Mouse (Mus musculus): ENCODE results near the gene Evc. TPM values are rescaled to one million over a fixed set of nuclear protein-coding genes. Genes with fewer than 3 reads are reported as not detected.
A peak's percentile ranks its signal among the peaks of the same experiment; 100 is the strongest.

The Evc gene
- polyA plus RNA-seq, 1 experiment from 2014 or later, result 23.6 TPM

DNA sequence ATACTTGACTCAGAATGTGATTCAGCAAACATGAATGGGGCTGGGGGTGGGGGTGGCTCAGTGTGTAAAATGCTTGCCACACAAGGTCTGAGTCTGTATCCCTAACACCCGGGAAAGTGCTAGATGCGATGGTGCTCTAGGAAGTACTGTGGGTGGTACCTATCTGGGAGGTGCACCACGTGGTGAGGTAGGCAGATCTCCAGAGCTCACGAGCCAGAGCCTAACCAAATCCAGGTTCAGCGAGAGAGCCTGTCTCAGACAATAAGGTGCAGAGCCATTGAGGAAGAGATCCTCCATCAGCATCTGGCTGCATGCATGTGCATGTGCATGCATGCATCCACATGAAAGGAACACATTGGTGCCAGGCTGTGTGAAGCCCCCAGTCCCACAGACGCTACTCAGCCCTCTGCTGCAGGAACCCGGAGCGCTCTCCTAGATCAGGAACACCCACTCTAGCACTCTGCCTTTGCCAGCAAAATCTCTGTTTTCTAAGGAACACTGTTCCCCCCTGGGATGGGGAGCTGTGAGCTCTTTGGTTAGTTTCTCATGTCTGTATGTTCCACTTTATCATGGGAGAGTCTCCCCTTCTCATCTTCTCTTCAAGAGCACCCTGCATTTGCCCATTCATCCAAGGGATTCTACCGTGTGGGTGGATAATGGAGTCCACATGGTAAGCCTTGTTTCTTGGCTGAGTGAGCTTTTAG, 84.4 kb downstream of the Evc start:
- Histone ChIP-seq H3K36me3 (no peaks in the 10 kb centered on the region), H3K4me1 (0 out of 2 replicates have a peak, but pooled peaks cover 2% of the 10 kb centered on the region), H3K4me3 (replicated peaks) (no peak overlapping the region), H3K27ac (replicated peaks) (no peak overlapping the region), H3K4me2 (replicated peaks) (no peak overlapping the region), H3K9me3 (replicated peaks) (no peaks in the 10 kb centered on the region), H3K9ac (no peak overlapping the region), H3K27me3 (peaks cover 3% of the 10 kb centered on the region; the same call in 1 of the 2 replicates)
- ATAC-seq (ENCODE audit: insufficient number of reproducible peaks, low FRiP score, low TSS enrichment, low read depth), result no peak
- WGBS, result 68% methylated on average over 9 of the region's 9 CpGs

DNA sequence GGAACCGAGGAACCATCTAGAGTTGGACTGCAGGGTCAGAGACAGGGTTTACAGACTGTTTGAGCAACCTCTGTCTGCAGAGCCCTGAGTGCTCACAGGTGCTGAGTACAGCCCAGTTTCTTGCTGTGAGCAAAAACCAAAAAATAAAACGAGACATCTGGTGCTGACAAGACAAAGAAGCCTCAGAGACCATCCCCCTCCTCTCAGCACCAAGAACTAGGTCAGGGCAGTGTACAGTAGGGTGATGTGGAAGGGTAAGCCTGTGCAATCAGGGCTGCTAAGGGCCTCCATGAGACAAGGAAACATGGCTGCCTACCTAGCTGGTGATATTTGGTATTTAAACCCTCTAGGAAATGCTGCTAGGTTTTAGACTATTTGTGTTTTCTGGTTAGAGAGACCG, 85.1 kb downstream of the Evc start:
- Histone ChIP-seq H3K9me3 (replicated peaks) (no peaks in the 10 kb centered on the region), H3K27me3 (peaks cover 6% of the 10 kb centered on the region), H3K9ac (no peak overlapping the region), H3K4me3 (replicated peaks) (no peak overlapping the region), H3K36me3 (no peaks in the 10 kb centered on the region), H3K4me1 (no peaks in the 10 kb centered on the region), H3K4me2 (replicated peaks) (no peak overlapping the region), H3K27ac (replicated peaks) (no peak overlapping the region)
- 65% methylated on average over 3 of the region's 3 CpGs for WGBS
- ATAC-seq (ENCODE audit: insufficient number of reproducible peaks, low FRiP score, low TSS enrichment, low read depth), result no peak

GRCm38 (mm10) chr5:37248870-37249269, 87.8 kb downstream of the Evc start:
- no peak for ATAC-seq (ENCODE audit: insufficient number of reproducible peaks, low FRiP score, low TSS enrichment, low read depth)
- H3K27me3 ChIP-seq, result peaks cover 33% of the 10 kb centered on the region
- peaks cover 14% of the 10 kb centered on the region for H3K4me1 ChIP-seq
- no peak overlapping the region for H3K9ac ChIP-seq
- no peaks in the 10 kb centered on the region for H3K36me3 ChIP-seq
- H3K4me2 ChIP-seq (replicated peaks), result no peak overlapping the region
- no peak overlapping the region for H3K27ac ChIP-seq (replicated peaks)
- WGBS, result 66% methylated on average over 3 of the region's 3 CpGs
- no peak overlapping the region for H3K4me3 ChIP-seq (replicated peaks)
- H3K9me3 ChIP-seq (replicated peaks), result no peaks in the 10 kb centered on the region

DNA sequence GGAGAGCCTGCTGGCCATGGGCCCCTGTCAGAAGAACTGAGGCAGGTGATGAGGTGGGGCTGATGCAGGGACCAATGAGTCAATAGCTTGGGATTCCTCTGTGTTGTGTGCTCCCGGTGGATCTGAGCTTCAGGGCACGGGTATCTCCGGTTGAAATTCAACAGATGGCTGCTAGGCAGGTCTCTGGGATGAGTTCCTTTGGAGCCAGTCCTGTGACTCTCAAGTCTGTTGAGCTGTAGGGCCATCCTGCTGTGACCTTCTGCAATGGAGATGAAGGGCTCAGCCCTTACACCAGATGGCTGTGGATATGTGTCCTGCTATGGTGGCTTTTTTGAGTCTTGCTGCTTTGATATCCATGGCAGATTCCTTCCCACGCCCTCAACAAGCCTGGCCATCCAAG, 89.2 kb downstream of the Evc start:
- ATAC-seq (ENCODE audit: insufficient number of reproducible peaks, low FRiP score, low TSS enrichment, low read depth), result no peak
- Histone ChIP-seq H3K9me3 (replicated peaks) (no peaks in the 10 kb centered on the region), H3K36me3 (no peaks in the 10 kb centered on the region), H3K27me3 (peaks cover 47% of the 10 kb centered on the region), H3K4me3 (replicated peaks) (no peak overlapping the region), H3K27ac (replicated peaks) (no peak overlapping the region), H3K4me1 (peaks cover 18% of the 10 kb centered on the region), H3K4me2 (replicated peaks) (no peak overlapping the region), H3K9ac (no peak overlapping the region)
- 52% methylated on average over 4 of the region's 4 CpGs for WGBS

DNA sequence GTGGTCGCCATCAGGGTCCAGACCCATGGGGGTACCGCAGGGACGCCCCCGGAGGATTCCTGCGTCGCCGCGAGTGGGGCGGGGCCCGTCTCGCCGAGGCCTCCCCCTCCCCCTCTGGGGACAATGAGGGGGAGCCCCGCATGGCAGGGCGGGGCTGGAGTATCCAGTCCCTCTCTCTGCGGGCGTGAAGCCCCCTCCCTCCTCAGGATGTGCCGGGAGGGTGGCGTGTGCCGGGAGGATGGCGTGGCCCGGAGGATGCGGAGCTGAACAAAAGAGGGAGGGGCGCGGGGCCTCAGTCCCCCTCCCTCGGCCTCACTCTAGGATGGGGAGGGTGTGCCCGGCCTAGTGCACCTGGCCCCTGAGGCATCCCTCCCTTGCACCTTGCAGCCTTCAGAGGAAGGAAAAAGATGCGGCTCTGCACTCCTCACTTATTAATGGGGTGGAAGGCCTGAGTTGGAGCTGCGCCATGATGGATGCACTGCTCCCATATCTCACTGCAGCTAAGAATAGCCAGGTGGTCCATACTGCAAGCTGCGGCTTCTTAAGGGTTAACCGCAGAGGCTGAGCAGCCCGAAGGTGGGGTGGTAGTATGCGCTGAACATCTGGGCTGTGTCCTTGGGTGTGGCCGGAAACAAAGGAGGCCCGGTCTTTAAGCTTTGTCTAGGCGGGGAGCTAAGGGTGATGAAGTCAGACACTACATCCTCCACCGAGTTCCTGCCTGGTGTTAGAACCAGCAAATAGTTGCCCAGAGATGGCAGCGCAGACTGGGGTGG, 90.4 kb downstream of the Evc start:
- Histone ChIP-seq H3K36me3 (no peaks in the 10 kb centered on the region), H3K27me3 (peaks cover 58% of the 10 kb centered on the region), H3K27ac (replicated peaks) (no peak overlapping the region), H3K4me2 (replicated peaks) (peak overlapping the region; percentile 79), H3K9ac (no peak overlapping the region), H3K9me3 (replicated peaks) (no peaks in the 10 kb centered on the region), H3K4me3 (replicated peaks) (peak overlapping the region; percentile 53), H3K4me1 (peaks cover 28% of the 10 kb centered on the region)
- whole genome bisulfite sequencing, result under 1% methylated on average over 30 of the region's 37 CpGs
- peak; percentile 30; the same call in 1 of the 2 replicates for ATAC-seq (ENCODE audit: insufficient number of reproducible peaks, low FRiP score, low TSS enrichment, low read depth)

- WGBS, result under 1% methylated on average over 42 of the region's 42 CpGs
- Histone ChIP-seq H3K9ac (no peak overlapping the region), H3K4me2 (replicated peaks) (peak overlapping the region; percentile 79), H3K27ac (replicated peaks) (no peak overlapping the region), H3K36me3 (no peaks in the 10 kb centered on the region), H3K27me3 (peaks cover 65% of the 10 kb centered on the region), H3K4me1 (peaks cover 28% of the 10 kb centered on the region), H3K4me3 (replicated peaks) (peak overlapping the region; percentile 53), H3K9me3 (replicated peaks) (no peaks in the 10 kb centered on the region)
- peak; percentile 64; the same call in 1 of the 2 replicates for ATAC-seq (ENCODE audit: insufficient number of reproducible peaks, low FRiP score, low TSS enrichment, low read depth)
Measured at GRCm38 (mm10) chr5:37245651-37246050, 91.0 kb downstream of the Evc start.

- Histone ChIP-seq H3K9me3 (replicated peaks) (no peaks in the 10 kb centered on the region), H3K36me3 (no peaks in the 10 kb centered on the region), H3K4me2 (replicated peaks) (peak overlapping the region; percentile 79; the same call in 1 of the 2 replicates), H3K4me1 (peaks cover 28% of the 10 kb centered on the region), H3K4me3 (replicated peaks) (no peak overlapping the region), H3K27ac (replicated peaks) (no peak overlapping the region), H3K27me3 (peaks cover 74% of the 10 kb centered on the region), H3K9ac (no peak overlapping the region)
- ATAC-seq (ENCODE audit: insufficient number of reproducible peaks, low FRiP score, low TSS enrichment, low read depth), result no peak
- 31% methylated on average over 9 of the region's 9 CpGs for WGBS
Measured at GRCm38 (mm10) chr5:37244666-37245242, 91.9 kb downstream of the Evc start.

DNA sequence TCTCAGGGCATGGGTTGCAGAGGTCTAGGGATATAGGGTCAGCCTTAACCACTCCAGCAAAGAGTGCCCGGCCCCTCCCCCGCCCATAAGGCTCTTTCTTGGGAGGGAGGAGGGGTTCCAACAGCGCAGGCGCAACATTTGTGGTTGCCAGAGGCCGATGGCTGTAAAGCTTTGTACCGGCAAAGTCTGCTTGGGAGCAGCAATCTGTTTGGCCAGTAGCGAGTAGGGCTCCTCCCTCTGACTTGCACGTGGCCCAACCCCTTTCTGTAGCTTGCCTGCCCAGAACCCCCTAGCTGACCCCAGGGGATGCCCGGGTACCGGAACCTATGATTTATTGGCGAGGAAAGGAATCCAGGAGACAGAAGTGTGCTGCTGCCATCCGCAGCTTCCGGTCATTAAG, 92.5 kb downstream of the Evc start:
- Histone ChIP-seq H3K36me3 (no peaks in the 10 kb centered on the region), H3K9me3 (replicated peaks) (no peaks in the 10 kb centered on the region), H3K27ac (replicated peaks) (no peak overlapping the region), H3K4me3 (replicated peaks) (no peak overlapping the region), H3K9ac (no peak overlapping the region), H3K27me3 (peaks cover 76% of the 10 kb centered on the region), H3K4me2 (replicated peaks) (no peak overlapping the region), H3K4me1 (peaks cover 28% of the 10 kb centered on the region)
- ATAC-seq (ENCODE audit: insufficient number of reproducible peaks, low FRiP score, low TSS enrichment, low read depth), result no peak
- WGBS, result 2% methylated on average over 13 of the region's 13 CpGs

- Histone ChIP-seq H3K9me3 (replicated peaks) (no peaks in the 10 kb centered on the region), H3K4me1 (peaks cover 28% of the 10 kb centered on the region), H3K36me3 (no peaks in the 10 kb centered on the region), H3K9ac (no peak overlapping the region), H3K27ac (replicated peaks) (no peak overlapping the region), H3K4me3 (replicated peaks) (no peak overlapping the region), H3K4me2 (replicated peaks) (no peak overlapping the region), H3K27me3 (peaks cover 76% of the 10 kb centered on the region)
- no peak for ATAC-seq (ENCODE audit: insufficient number of reproducible peaks, low FRiP score, low TSS enrichment, low read depth)
- WGBS, result 2% methylated on average over 19 of the region's 19 CpGs
Measured at GRCm38 (mm10) chr5:37243169-37243886, 93.4 kb downstream of the Evc start.

DNA sequence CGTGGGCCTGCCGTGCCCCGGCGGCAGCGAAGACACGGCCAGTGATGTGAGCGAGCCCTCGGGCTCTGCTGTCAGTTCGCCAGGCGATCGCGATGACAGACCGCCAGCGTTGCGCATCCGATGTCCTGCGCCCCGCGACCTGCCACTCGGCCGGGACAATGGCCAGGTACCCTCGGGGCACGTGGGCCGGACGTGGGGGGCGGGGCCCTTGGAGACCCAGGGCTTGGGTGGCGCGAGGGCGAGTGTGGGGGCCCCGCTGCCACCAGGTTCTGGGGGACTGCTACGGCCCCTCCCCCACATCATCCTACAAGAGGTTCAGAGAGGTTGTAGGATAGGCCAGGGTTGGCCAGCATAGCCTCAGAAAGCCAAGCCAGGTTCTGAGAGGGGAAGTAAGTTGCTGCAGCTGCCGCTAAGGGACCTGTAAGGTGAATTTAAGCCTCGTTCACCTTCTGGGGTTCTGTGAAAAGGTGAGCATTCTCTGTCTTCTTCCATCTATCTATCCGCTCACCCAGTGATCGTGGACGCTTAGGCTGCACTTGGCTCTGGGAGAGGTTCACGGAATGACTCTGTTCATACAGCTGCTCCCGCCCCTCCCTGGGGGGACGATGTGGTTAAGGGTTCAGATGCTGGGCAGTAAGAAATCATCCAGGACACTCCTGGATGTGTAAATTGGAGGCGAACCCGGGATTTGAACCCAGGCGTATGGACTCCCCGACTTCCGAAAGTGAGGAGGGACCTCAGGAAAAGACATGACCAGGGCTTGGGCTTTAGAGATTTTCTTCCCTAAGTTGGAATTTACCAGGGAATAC, 94.1 kb downstream of the Evc start:
- Histone ChIP-seq H3K4me2 (replicated peaks) (peak overlapping the region; percentile 70), H3K9me3 (replicated peaks) (no peaks in the 10 kb centered on the region), H3K4me1 (peaks cover 28% of the 10 kb centered on the region), H3K27ac (replicated peaks) (no peak overlapping the region), H3K9ac (no peak overlapping the region), H3K4me3 (replicated peaks) (peak overlapping the region; percentile 41), H3K36me3 (no peaks in the 10 kb centered on the region), H3K27me3 (peaks cover 77% of the 10 kb centered on the region)
- 11% methylated on average over 44 of the region's 44 CpGs for WGBS
- ATAC-seq (ENCODE audit: insufficient number of reproducible peaks, low FRiP score, low TSS enrichment, low read depth), result no peak
